Mouse (Mus musculus): ENCODE results near the gene Hacd3. TPM values are rescaled to one million over a fixed set of nuclear protein-coding genes. Genes with fewer than 3 reads are reported as not detected.
A peak's percentile ranks its signal among the peaks of the same experiment; 100 is the strongest.

The Hacd3 gene
- polyA plus RNA-seq, 1 experiment from 2014 or later, result 43.9 TPM

GRCm38 (mm10) chr9:64980548-64980947, 40.9 kb downstream of the Hacd3 start:
- H3K4me1 ChIP-seq (replicated peaks; ENCODE audit: control insufficient read depth, insufficient read depth, low read length), result no peaks in the 10 kb centered on the region
- 75% methylated on average over 3 of the region's 3 CpGs for WGBS
- no peak overlapping the region for H3K4me2 ChIP-seq (replicated peaks; ENCODE audit: low read depth)
- no peak overlapping the region for H3K27ac ChIP-seq (ENCODE audit: low read depth, low read length)
- peaks cover 86% of the 10 kb centered on the region for H3K36me3 ChIP-seq (ENCODE audit: control insufficient read depth, insufficient read depth)
- H3K9ac ChIP-seq (ENCODE audit: low read depth, low read length), result no peak overlapping the region
- H3K9me3 ChIP-seq (ENCODE audit: control insufficient read depth), result no peaks in the 10 kb centered on the region
- H3K4me3 ChIP-seq (ENCODE audit: low read depth, low read length), result no peak overlapping the region
- no peaks in the 10 kb centered on the region for H3K27me3 ChIP-seq (replicated peaks; ENCODE audit: control insufficient read depth, insufficient read depth, low read length)
- ATAC-seq, result no peak
- no peak for TF ChIP-seq CTCF (IDR thresholded peaks at IDR 0.05; ENCODE audit: low read depth)

- peaks cover 15% of the 10 kb centered on the region; the same call in 1 of the 2 replicates for H3K36me3 ChIP-seq (ENCODE audit: control insufficient read depth, insufficient read depth)
- peak overlapping the region; percentile 68 for H3K4me2 ChIP-seq (replicated peaks; ENCODE audit: low read depth)
- no peaks in the 10 kb centered on the region for H3K9me3 ChIP-seq (ENCODE audit: control insufficient read depth)
- TF ChIP-seq CTCF (IDR thresholded peaks at IDR 0.05; ENCODE audit: low read depth), result no peak
- peak; percentile 72 for ATAC-seq
- 0% methylated on average over 15 of the region's 17 CpGs for WGBS
- peak overlapping the region; percentile 91 for H3K4me3 ChIP-seq (ENCODE audit: low read depth, low read length)
- H3K27me3 ChIP-seq (replicated peaks; ENCODE audit: control insufficient read depth, insufficient read depth, low read length), result no peaks in the 10 kb centered on the region
- H3K27ac ChIP-seq (ENCODE audit: low read depth, low read length), result peak overlapping the region; percentile 88
- no peaks in the 10 kb centered on the region for H3K4me1 ChIP-seq (replicated peaks; ENCODE audit: control insufficient read depth, insufficient read depth, low read length)
- peak overlapping the region; percentile 90 for H3K9ac ChIP-seq (ENCODE audit: low read depth, low read length)
Measured at GRCm38 (mm10) chr9:64960978-64961320, 60.5 kb downstream of the Hacd3 start.

- Histone ChIP-seq H3K9me3 (ENCODE audit: control insufficient read depth) (no peaks in the 10 kb centered on the region), H3K27ac (ENCODE audit: low read depth, low read length) (peak within 1 kb of the TSS; percentile 88), H3K27me3 (replicated peaks; ENCODE audit: control insufficient read depth, insufficient read depth, low read length) (no peaks in the 10 kb centered on the region), H3K4me3 (ENCODE audit: low read depth, low read length) (peak within 1 kb of the TSS; percentile 91), H3K4me1 (replicated peaks; ENCODE audit: control insufficient read depth, insufficient read depth, low read length) (no peaks in the 10 kb centered on the region), H3K9ac (ENCODE audit: low read depth, low read length) (peak within 1 kb of the TSS; percentile 90), H3K4me2 (replicated peaks; ENCODE audit: low read depth) (peak within 1 kb of the TSS; percentile 68), H3K36me3 (ENCODE audit: control insufficient read depth, insufficient read depth) (peaks cover 9% of the 10 kb centered on the region; the same call in 1 of the 2 replicates)
- 6% methylated on average over 29 of the region's 29 CpGs for WGBS
- peak; percentile 94 for ATAC-seq
- TF ChIP-seq CTCF (IDR thresholded peaks at IDR 0.05; ENCODE audit: low read depth), result peak; percentile 92
Measured at GRCm38 (mm10) chr9:64960117-64960977, 61.1 kb downstream of the Hacd3 start, which contains the start of gene Ints14. Ints14 (plus strand) TSS chr9:64960905.

GRCm38 (mm10) chr9:64957276-64957675, 64.2 kb downstream of the Hacd3 start:
- Histone ChIP-seq H3K4me1 (replicated peaks; ENCODE audit: control insufficient read depth, insufficient read depth, low read length) (no peaks in the 10 kb centered on the region), H3K36me3 (ENCODE audit: control insufficient read depth, insufficient read depth) (no peaks in the 10 kb centered on the region), H3K27me3 (replicated peaks; ENCODE audit: control insufficient read depth, insufficient read depth, low read length) (0 out of 2 replicates have a peak, but pooled peaks cover 2% of the 10 kb centered on the region), H3K9ac (ENCODE audit: low read depth, low read length) (no peak overlapping the region), H3K9me3 (ENCODE audit: control insufficient read depth) (no peaks in the 10 kb centered on the region), H3K4me2 (replicated peaks; ENCODE audit: low read depth) (no peak overlapping the region), H3K4me3 (ENCODE audit: low read depth, low read length) (no peak overlapping the region), H3K27ac (ENCODE audit: low read depth, low read length) (no peak overlapping the region)
- WGBS, result 91% methylated on average over 3 of the region's 3 CpGs
- no peak for ATAC-seq
- no peak for TF ChIP-seq CTCF (IDR thresholded peaks at IDR 0.05; ENCODE audit: low read depth)

- H3K9me3 ChIP-seq (ENCODE audit: control insufficient read depth), result no peaks in the 10 kb centered on the region
- peak overlapping the region; percentile 20; the same call in 1 of the 2 replicates for H3K4me3 ChIP-seq (ENCODE audit: low read depth, low read length)
- WGBS, result 20% methylated on average over 12 of the region's 12 CpGs
- no peak overlapping the region for H3K27ac ChIP-seq (ENCODE audit: low read depth, low read length)
- ATAC-seq, result no peak
- 0 out of 2 replicates have a peak, but pooled peaks cover 2% of the 10 kb centered on the region for H3K27me3 ChIP-seq (replicated peaks; ENCODE audit: control insufficient read depth, insufficient read depth, low read length)
- H3K4me1 ChIP-seq (replicated peaks; ENCODE audit: control insufficient read depth, insufficient read depth, low read length), result no peaks in the 10 kb centered on the region
- no peak for TF ChIP-seq CTCF (IDR thresholded peaks at IDR 0.05; ENCODE audit: low read depth)
- H3K4me2 ChIP-seq (replicated peaks; ENCODE audit: low read depth), result peak overlapping the region; percentile 58
- H3K9ac ChIP-seq (ENCODE audit: low read depth, low read length), result no peak overlapping the region
- H3K36me3 ChIP-seq (ENCODE audit: control insufficient read depth, insufficient read depth), result no peaks in the 10 kb centered on the region
Measured at GRCm38 (mm10) chr9:64956337-64956736, 65.2 kb downstream of the Hacd3 start.

- no peak for TF ChIP-seq CTCF (IDR thresholded peaks at IDR 0.05; ENCODE audit: low read depth)
- 39% methylated on average over 7 of the region's 7 CpGs for WGBS
- no peaks in the 10 kb centered on the region for H3K4me1 ChIP-seq (replicated peaks; ENCODE audit: control insufficient read depth, insufficient read depth, low read length)
Measured at GRCm38 (mm10) chr9:64953190-64953589, 68.3 kb downstream of the Hacd3 start.

More at GRCm38 (mm10) chr9:64953190-64953589, 68.3 kb downstream of the Hacd3 start:
- ATAC-seq, result no peak
- H3K9ac ChIP-seq (ENCODE audit: low read depth, low read length), result no peak overlapping the region
- no peaks in the 10 kb centered on the region for H3K9me3 ChIP-seq (ENCODE audit: control insufficient read depth)
- H3K4me3 ChIP-seq (ENCODE audit: low read depth, low read length), result no peak overlapping the region
- H3K4me2 ChIP-seq (replicated peaks; ENCODE audit: low read depth), result no peak overlapping the region
- no peak overlapping the region for H3K27ac ChIP-seq (ENCODE audit: low read depth, low read length)
- H3K27me3 ChIP-seq (replicated peaks; ENCODE audit: control insufficient read depth, insufficient read depth, low read length), result 0 out of 2 replicates have a peak, but pooled peaks cover 2% of the 10 kb centered on the region
- no peaks in the 10 kb centered on the region for H3K36me3 ChIP-seq (ENCODE audit: control insufficient read depth, insufficient read depth)

Data from intestine, postnatal 0 days (tissue).